Mouse (Mus musculus) liver, embryonic 14.5 days (tissue): ENCODE results near the gene Trir. TPM values are rescaled to one million over a fixed set of nuclear protein-coding genes. Genes with fewer than 3 reads are reported as not detected.

Experiments
- ATAC-seq: fragments of 200-750 bp; cut with Nextera tagmentation; 2 replicates; pipeline ENCODE4 v1.8.0; 2017; ENCODE audit warnings: moderate number of reproducible peaks, mild to moderate bottlenecking, moderate library complexity; ENCODE audit not compliant: insufficient read depth
- DNase-seq, 3 experiments: peaks; one replicate each; pipeline ENCODE4 v3.0.0-alpha.2; 2012 to 2013; ENCODE audit warnings: low read depth in 3 of 3, low spot score in 3 of 3
- H3K27ac ChIP-seq: fragments of 300-500 bp; sonication (generic); 2 replicates; pipeline ENCODE4 v1.5.1; 2014; ENCODE audit warnings: moderate library complexity, mild to moderate bottlenecking, control low read depth, inconsistent platforms
- H3K27me3 ChIP-seq: fragments of 300-500 bp; sonication (generic); 2 replicates; pipeline ENCODE4 v1.6.1; 2014; ENCODE audit warnings: mild to moderate bottlenecking, low read length, moderate library complexity; ENCODE audit not compliant: control insufficient read depth, insufficient read depth
- H3K36me3 ChIP-seq: fragments of 300-500 bp; sonication (generic); replicated peaks from 2 replicates; pipeline ENCODE4 v1.6.1; 2014; ENCODE audit warnings: low read depth; ENCODE audit not compliant: control insufficient read depth, insufficient read depth
- H3K4me1 ChIP-seq, 2 experiments: fragments of 200-500 bp in 1 of 2; fragments of 300-500 bp in 1 of 2; sonication (generic) in 1 of 2; replicated peaks; 2 replicates each; pipeline ENCODE4 v1.6.1; 2012 to 2014; ENCODE audit warnings: antibody characterized with exemption in 1 of 2, inconsistent platforms in 1 of 2, low read length in 1 of 2; ENCODE audit not compliant: control insufficient read depth in 2 of 2, insufficient read depth in 2 of 2
- H3K4me2 ChIP-seq: fragments of 300-500 bp; sonication (generic); 2 replicates; pipeline ENCODE4 v1.6.1; 2014; ENCODE audit warnings: low read depth, mild to moderate bottlenecking, control low read depth, moderate library complexity
- H3K4me3 ChIP-seq, 2 experiments: fragments of 200-500 bp in 1 of 2; fragments of 300-500 bp in 1 of 2; sonication (generic) in 1 of 2; 2 replicates each; pipeline ENCODE4 v1.5.1; 2012 to 2014; ENCODE audit warnings: low read depth in 2 of 2, low read length in 2 of 2, mild to moderate bottlenecking in 2 of 2, control low read depth in 1 of 2, inconsistent platforms in 1 of 2, moderate library complexity in 1 of 2; ENCODE audit not compliant: insufficient read depth in 1 of 2
- H3K9ac ChIP-seq: fragments of 300-500 bp; sonication (generic); replicated peaks from 2 replicates; pipeline ENCODE4 v1.6.1; 2014; ENCODE audit warnings: mild to moderate bottlenecking, control low read depth, moderate library complexity
- H3K9me3 ChIP-seq: fragments of 300-500 bp; sonication (generic); 2 replicates; pipeline ENCODE4 v1.6.1; 2016; ENCODE audit warnings: low read length, mixed read lengths; ENCODE audit not compliant: control insufficient read depth
- CTCF ChIP-seq: IDR thresholded peaks from 2 replicates; pipeline ENCODE4 v1.5.1; 2016; ENCODE audit warnings: antibody characterized with exemption, low read depth, control low read depth
- EP300 ChIP-seq: IDR thresholded peaks from 2 replicates; pipeline ENCODE4 v1.6.1; 2016; ENCODE audit warnings: antibody characterized with exemption, low read depth
- WGBS: fragments of 180-500 bp; shearing (Covaris S2); extraction: QIAGEN DNeasy Blood & Tissue Kit; methylation state at CpG from one replicate; pipeline ENCODE4 v1.1.7; 2014; ENCODE audit not compliant: insufficient replicate concordance; 5-methylcytosine and 5-hydroxymethylcytosine counted together
- polyA plus RNA-seq, 2 experiments: library from polyadenylated mRNA; depleted of rRNA in 1 of 2; stranded (reverse) in 1 of 2; unstranded in 1 of 2; fragments of >200 nt; fragmentation: Nextera tagmentation in 1 of 2; extraction: Ambion mirVana in 1 of 2; gene quantifications; 2 replicates each; pipeline versions ENCODE4 v1.2.1 to v1.2.3; 2012 to 2014

Gene Trir
- polyA plus RNA-seq, 2 experiments, result 84.4 to 100 TPM

DNA sequence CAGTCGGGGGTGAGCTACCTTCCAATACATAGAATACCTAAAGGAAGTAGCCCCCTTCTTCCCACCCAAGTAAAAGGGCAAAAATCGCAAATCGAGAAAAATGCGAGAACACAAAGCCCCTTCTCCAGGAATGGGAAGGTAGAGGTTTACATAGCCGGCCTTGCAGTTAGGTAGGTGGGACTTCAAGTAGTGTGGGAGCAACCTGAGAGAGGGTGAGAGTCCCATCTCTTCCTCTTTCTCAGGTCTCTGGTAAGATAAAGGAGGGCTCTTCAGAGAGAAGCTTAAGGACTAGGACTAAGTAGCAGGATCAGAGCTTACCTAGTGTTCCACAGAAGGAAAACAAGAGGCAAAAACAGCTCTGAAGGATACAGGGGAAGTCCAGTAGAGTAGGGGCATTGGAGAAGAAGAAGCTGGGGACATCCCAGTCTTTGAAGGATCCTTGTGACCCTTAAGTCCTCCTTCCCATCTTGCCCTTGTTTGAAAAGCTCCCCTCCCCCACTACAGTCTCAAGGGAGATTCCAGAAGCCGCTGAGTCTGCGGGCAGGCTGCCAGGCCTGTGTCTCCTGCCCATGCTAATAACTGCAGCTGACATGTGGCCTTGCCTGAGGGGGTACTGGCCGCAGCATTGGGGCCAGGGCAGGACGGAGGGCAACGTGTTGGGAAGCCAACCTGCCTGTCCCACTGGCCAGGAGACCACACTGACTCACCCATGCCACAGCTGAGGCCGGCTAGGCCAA is 45.8 kb upstream of the Trir start:
- H3K36me3 ChIP-seq, result no peaks in the 10 kb centered on the region
- H3K27ac ChIP-seq, result peak overlapping the region; percentile 15
- H3K9ac ChIP-seq, result peak overlapping the region; percentile 64; the same call in 1 of the 2 replicates
- H3K27me3 ChIP-seq, result no peaks in the 10 kb centered on the region
- 51% methylated on average over 11 of the region's 11 CpGs for WGBS
- H3K9me3 ChIP-seq, result no peaks in the 10 kb centered on the region
- peaks cover 37 to 45% of the 10 kb centered on the region in 2 experiments for H3K4me1 ChIP-seq
- H3K4me3 ChIP-seq, result peak overlapping the region in 1 of 2 experiments; percentile 89; a peak in 1 of 4 replicates
- peak overlapping the region; percentile 95 for H3K4me2 ChIP-seq
- no peak for ATAC-seq
- TF ChIP-seq EP300 (no peak), CTCF (no peak)
- DNase-seq, result no peak

DNA sequence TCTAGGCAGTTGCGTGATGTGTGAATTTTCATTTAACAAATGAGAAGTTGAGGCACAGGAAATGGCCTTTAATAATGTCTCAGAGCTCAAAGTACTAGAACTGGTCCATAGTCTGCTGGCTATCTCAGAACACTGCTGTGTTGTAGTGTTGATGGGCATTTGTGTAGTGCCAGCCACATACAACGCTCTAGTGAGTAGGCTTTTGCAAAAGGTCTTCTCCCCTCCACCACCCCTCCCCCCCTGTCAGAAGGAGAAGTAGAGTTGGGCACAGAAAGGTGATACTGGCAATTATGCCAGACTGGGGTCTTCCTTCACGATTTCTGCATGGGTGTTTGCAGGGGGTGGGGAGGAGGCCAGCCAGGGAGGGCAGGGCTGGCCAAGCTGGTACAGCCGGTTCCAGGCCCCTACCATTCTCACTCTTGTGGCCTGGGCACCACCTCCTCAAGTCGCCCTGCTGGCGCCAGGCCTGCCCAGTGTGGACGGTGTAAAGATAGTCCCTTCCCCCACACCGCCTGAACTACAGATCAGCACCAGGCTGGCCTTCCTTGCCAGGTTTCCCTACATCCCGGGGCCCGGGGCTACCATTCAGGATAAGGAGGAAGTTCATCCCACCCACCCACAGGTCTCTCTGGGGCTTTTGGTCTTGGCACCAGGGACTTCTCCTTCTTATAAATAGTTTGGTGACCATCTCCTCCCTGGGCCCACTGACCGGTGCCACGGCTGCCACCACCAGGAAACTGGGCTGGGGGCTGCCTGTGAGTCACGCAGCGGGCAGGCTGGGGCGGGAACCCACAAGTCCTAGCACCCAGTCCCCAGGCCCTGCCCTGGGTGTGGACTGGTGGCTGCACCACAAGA is 44.8 kb upstream of the Trir start:
- H3K9me3 ChIP-seq, result no peaks in the 10 kb centered on the region
- 59% methylated on average over 15 of the region's 15 CpGs for WGBS
- H3K4me3 ChIP-seq, result no peak overlapping the region
- H3K27ac ChIP-seq, result no peak overlapping the region
- no peak overlapping the region for H3K4me2 ChIP-seq
- H3K27me3 ChIP-seq, result no peaks in the 10 kb centered on the region
- H3K36me3 ChIP-seq, result no peaks in the 10 kb centered on the region
- DNase-seq, result no peak
- peaks cover 43 to 52% of the 10 kb centered on the region in 2 experiments for H3K4me1 ChIP-seq
- TF ChIP-seq CTCF (no peak), EP300 (no peak)
- no peak overlapping the region for H3K9ac ChIP-seq
- ATAC-seq, result no peak

DNA sequence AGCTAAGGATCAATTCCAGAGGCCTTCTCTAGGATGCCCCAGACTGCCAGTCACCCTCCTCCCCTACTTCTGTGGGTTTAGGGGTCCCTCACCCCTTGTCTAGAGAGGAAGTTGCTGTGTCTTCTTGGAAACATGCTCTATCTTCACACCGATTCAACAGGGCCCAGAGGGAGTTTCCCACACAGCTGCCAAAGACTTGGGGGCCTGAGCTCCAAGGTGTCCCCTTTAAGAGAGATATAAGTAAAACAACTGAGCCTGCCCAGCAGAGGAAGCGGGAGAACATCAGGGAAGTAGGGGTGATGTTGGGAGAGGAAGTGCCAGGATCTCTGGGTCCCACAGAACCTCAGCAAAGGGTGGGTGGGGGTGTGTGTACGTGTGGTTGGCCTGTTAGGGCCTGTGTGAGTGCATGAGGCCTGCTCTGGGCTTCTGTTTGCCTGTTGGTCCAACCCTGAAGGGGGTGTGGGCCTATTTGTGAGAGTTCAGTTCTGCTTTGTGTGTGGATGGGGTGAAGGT is 44.1 kb upstream of the Trir start:
- Histone ChIP-seq H3K4me2 (no peak overlapping the region), H3K27ac (no peak overlapping the region), H3K4me1 (peaks cover 46 to 53% of the 10 kb centered on the region in 2 experiments), H3K36me3 (no peaks in the 10 kb centered on the region), H3K4me3 (no peak overlapping the region), H3K27me3 (no peaks in the 10 kb centered on the region), H3K9me3 (no peaks in the 10 kb centered on the region), H3K9ac (peak overlapping the region; percentile 29; the same call in 1 of the 2 replicates)
- ATAC-seq, result no peak
- WGBS, result 32% methylated on average over 3 of the region's 3 CpGs
- no peak for DNase-seq
- no peak for TF ChIP-seq EP300
- no peak for TF ChIP-seq CTCF

DNA sequence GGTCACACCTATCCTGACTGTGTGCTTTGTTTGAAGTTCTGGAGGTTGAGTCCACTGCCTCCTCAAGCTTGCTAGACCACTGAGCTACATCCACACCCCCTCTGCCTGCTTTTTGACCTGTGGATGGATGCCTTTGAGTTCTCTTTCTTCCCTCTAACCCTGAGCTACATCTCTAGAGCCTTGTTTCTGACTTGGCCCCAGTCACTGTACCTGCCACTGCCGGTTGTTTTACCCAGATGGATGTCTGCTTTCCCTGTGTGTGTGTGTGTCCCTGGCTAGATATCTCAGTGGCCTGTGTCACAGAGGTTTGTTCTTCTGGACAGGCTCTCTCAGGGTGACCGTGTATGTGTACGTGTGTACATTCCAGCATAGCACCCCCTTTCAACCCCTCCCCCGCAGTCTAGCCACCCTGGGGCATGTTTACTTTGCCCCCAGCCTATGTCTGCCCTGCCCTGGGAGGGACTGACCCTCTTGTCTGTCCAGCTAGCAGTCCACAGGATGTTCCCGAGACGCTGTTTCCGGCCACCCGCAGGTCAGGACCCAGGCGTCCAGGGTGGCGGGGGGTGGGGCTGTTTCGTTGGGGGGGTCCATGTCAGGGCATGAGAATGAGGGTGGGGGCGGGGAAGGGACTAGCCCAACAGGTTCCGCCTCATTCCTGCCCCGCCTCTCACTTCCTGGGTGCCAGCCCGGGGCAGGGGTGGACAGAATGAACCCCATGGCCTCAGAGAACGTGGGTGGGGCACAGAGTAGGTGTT is 42.2 kb upstream of the Trir start:
- ATAC-seq, result peak; percentile 10; the same call in 1 of the 2 replicates

More for the DNA sequence above, 42.2 kb upstream of the Trir start:
- Histone ChIP-seq H3K4me1 (peaks cover 45 to 46% of the 10 kb centered on the region in 2 experiments), H3K4me2 (peak overlapping the region; percentile 99), H3K27ac (peak overlapping the region; percentile 52), H3K9me3 (no peaks in the 10 kb centered on the region), H3K27me3 (no peaks in the 10 kb centered on the region), H3K36me3 (no peaks in the 10 kb centered on the region), H3K9ac (peak overlapping the region; percentile 64), H3K4me3 (peak overlapping the region; percentile 41 to 55)
- WGBS, result 18% methylated on average over 16 of the region's 16 CpGs
- no peak for DNase-seq
- no peak for TF ChIP-seq CTCF
- TF ChIP-seq EP300, result no peak
